Mouse (Mus musculus): ENCODE data around the gene Msantd2. TPM values are rescaled to one million over a fixed set of nuclear protein-coding genes. Genes with fewer than 3 reads are reported as not detected.

Gene Msantd2
- total RNA-seq, 2 experiments from 2014 or later: 20.6 to 30.4 TPM

DNA sequence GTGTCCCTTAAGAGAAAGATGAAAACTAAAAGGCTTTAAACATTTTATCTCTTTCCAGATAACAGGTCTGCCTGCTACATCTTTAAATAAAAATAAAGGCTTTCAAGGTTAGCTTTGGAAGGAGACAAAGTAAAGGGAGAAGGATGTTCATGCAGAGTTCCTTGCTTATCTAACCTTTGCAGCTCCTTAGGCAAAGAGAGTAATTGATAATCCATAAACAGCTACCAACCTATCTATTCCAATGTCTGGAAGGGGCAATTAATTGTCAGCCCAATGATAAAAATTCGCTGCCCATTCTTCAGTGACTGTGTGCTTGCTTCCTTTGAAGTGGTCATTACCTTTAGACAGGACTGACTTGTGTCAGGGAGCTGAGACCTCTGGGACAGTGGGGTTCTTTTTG is 74.7 kb downstream of the Msantd2 start:
- no peak for ATAC-seq (replicated peaks; ENCODE audit: poor library complexity, severe bottlenecking)

DNA sequence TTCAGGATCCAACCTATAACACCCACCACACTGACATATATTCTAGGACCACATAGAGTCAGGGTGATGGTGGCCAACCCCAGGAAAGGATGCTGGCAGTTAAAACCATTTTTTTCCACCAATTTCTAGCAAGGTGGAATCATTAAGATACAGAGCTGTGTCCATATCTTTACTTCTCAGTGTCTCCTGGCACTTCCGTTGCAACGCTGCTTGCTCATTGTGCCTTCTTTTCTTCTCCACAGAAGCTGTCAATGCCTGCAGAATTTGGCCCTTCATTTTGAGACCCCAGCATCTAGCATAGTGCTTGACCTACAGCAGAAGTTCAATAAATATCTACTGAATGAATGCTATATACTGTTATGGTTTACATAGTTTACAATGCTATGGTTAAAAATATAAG is 77.9 kb downstream of the Msantd2 start:
- no peak for ATAC-seq (replicated peaks; ENCODE audit: poor library complexity, severe bottlenecking)

DNA sequence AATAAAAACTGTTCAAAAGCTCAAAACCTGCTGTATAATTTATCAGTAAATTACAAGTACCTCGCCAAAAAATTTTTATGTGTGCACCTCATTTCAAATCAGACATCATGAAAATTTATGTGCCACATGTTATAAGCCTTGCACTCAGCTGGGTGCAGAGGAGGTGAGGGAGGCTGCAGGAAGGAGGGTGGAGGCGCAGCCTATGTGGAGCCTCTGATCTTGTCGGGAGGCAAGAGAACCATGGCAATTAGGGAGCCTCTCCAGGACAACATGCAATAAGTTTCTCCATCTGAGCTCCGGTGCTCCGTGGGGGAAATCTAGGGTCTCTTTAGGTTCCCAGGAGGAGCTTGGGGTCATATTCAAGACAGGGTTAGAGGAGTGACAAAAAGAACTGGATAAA is 78.3 kb downstream of the Msantd2 start:
- no peak for ATAC-seq (replicated peaks; ENCODE audit: poor library complexity, severe bottlenecking)

DNA sequence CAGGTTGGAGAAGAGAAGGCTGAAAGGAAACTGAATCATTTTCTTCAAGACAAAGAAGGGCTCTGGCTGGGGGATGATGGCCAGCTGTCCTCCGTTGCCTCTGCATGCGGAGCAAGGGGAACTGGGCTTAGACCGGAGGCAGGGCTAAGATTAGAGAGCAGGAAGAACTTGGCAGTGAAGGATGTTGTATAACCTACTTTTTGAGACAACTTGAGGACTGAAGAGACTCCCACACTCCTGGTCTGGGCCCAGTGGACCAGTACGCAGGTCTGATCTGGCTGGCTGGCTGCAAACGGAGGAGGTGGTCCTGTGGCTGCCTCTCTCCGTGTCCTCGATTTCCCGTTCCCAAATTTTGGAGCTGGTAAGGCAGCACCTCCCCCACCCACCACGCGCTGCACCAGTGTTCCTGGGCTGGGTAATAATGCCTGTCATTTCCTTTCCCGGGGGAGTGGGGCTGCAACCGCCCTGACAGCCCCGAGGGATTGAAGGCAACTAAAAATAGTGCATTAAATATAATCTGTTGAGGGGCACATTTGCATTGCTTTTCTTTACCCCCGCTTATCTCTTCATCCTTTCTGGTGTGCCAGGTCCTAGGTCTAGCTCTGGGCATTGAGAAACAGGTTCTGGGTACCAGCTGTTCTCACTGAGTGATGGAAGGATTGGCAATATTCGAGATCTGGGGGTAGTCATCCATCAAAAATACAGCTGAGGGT is 78.9 kb downstream of the Msantd2 start:
- ATAC-seq (replicated peaks; ENCODE audit: poor library complexity, severe bottlenecking): peak; percentile 64

DNA sequence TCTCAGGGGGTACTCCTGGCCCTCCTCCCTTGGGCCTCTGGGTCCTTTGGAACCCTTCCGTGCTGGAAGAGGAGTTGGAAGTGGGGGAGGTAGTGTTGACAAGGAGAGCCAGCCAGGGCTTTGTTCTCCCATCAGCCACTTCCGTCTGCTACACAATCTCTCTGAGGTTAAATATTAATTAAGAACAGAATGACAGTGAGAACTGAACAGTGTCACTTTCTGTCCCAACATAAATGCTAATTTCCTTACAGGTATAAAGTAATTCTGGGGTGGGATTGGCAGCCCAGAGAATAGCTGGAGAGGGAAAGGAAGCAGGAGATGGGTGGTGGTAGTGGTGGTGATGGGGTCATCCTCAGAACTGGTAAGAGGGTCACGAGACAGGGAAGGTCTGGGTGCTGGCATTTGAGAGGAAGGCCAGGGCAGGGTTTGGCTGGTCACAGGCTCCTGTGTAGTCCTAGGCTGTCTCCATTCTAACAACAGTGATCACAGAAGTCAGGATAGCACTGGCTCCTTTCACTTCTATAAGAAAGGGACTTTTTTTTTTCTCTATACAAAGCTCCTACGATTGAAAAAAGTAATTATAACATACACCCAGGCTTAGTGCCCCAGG is 79.6 kb downstream of the Msantd2 start:
- ATAC-seq (replicated peaks; ENCODE audit: poor library complexity, severe bottlenecking): no peak

DNA sequence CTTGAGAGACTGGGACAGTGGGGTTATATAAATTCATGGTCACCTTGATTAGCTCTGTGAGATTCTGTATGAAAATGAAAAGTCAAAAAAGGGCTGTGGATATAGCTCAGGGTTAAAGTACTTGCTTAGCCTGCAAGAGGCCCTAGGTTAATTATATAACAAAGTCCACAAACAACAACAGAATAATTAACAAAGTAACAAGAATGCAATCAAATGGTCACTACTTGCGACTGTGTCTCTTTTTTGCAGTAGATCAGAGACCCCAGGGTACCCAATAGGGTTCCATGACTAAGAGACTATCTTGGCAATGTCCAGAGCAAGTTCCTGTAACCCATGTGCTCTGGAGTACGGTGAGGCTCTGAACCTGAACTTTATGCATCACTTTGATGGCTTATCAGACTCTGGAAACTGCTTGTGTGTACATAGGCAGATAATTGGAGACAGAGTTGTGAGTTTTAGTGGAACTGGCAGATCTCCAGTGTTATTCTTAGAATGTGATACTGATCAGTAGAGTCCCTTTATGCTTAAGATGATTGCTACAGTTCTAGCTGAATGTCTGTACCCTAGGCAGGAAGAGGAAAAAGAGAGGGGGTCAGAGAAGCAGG is 80.2 kb downstream of the Msantd2 start:
- no peak for ATAC-seq (replicated peaks; ENCODE audit: poor library complexity, severe bottlenecking)

DNA sequence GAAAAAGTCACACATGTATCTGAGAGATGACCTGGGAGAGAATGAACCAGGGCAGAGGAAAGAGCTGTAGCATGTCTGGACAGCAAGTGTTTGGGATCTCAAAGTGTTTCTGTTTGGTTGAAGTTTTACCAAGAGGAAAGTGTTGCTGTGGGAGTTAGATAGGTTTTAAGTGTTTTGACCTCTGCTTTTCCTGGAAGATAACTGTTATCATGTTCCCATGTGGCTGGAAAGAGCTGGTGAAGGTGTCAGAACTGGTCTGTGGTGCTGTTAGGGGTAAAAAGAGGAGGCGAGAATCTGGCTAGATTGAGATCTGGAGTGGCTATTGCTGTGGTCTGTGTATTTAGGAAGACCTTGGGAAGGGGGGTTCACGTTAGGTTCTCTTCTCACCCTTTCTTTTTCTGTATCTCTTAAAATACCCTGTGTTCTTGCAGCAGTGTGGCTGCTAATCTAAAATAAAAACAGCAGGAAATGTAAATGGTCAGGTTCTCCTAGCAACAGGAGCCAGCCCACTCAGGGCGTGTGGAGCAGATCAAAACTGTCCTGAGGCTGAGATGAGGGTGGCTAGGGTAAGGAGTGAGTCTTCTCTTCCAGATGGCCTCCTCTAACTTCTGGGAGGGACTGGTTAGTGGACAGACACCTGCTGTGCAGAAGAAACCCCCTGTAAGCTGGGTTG is 83.2 kb downstream of the Msantd2 start:
- no peak for ATAC-seq (replicated peaks; ENCODE audit: poor library complexity, severe bottlenecking)

Other genes with a start within 250 kb of the Msantd2 start
- 0.81 TPM in 1 of 2 replicates, not detected in the other for gene Slc37a2, start 233.6 kb upstream of the Msantd2 start, total RNA-seq (2014; fragmentation: Nextera tagmentation)
- 0.34 and 0.52 TPM in 2 replicates for gene Slc37a2, start 233.6 kb upstream of the Msantd2 start, total RNA-seq (2017)
- gene Ccdc15, start 140.9 kb upstream of the Msantd2 start, total RNA-seq (2014; fragmentation: Nextera tagmentation): 13.3 and 16.7 TPM in 2 replicates
- 11.7 and 14.5 TPM in 2 replicates for gene Ccdc15, start 140.9 kb upstream of the Msantd2 start, total RNA-seq (2017)
- not detected in 2 replicates for gene Hepacam, start 122.0 kb upstream of the Msantd2 start, total RNA-seq (2014; fragmentation: Nextera tagmentation)
- gene Hepacam, start 122.0 kb upstream of the Msantd2 start, total RNA-seq (2017): not detected in 2 replicates
- gene Robo4, start 87.4 kb upstream of the Msantd2 start, total RNA-seq (2014; fragmentation: Nextera tagmentation): 0.30 TPM in 1 of 2 replicates, not detected in the other
- 0.04 TPM in 1 of 2 replicates, not detected in the other for gene Robo4, start 87.4 kb upstream of the Msantd2 start, total RNA-seq (2017)
- 0.95 TPM in 1 of 2 replicates, not detected in the other for gene Robo3, start 56.1 kb upstream of the Msantd2 start, total RNA-seq (2014; fragmentation: Nextera tagmentation)
- 0.13 and 2.2 TPM in 2 replicates for gene Robo3, start 56.1 kb upstream of the Msantd2 start, total RNA-seq (2017)
- not detected in 2 replicates for gene Esam, start 38.8 kb downstream of the Msantd2 start, total RNA-seq (2014; fragmentation: Nextera tagmentation)
- gene Esam, start 38.8 kb downstream of the Msantd2 start, total RNA-seq (2017): not detected in 2 replicates
- gene Vsig2, start 49.9 kb downstream of the Msantd2 start, total RNA-seq (2014; fragmentation: Nextera tagmentation): 3.1 TPM in 1 of 2 replicates, not detected in the other
- not detected in 2 replicates for gene Vsig2, start 49.9 kb downstream of the Msantd2 start, total RNA-seq (2017)
- gene Nrgn, start 63.6 kb downstream of the Msantd2 start, total RNA-seq (2014; fragmentation: Nextera tagmentation): 4.3 and 12.5 TPM in 2 replicates
- gene Nrgn, start 63.6 kb downstream of the Msantd2 start, total RNA-seq (2017): 1.2 and 1.9 TPM in 2 replicates
- 11.0 and 16.9 TPM in 2 replicates for gene Siae, start 66.4 kb downstream of the Msantd2 start, total RNA-seq (2014; fragmentation: Nextera tagmentation)
- gene Siae, start 66.4 kb downstream of the Msantd2 start, total RNA-seq (2017): 10.3 and 10.8 TPM in 2 replicates
- gene Spa17, start 124.4 kb downstream of the Msantd2 start, total RNA-seq (2014; fragmentation: Nextera tagmentation): 1.3 and 2.4 TPM in 2 replicates
- 1.2 and 2.2 TPM in 2 replicates for gene Spa17, start 124.4 kb downstream of the Msantd2 start, total RNA-seq (2017)
- gene Tbrg1, start 168.0 kb downstream of the Msantd2 start, total RNA-seq (2014; fragmentation: Nextera tagmentation): 21.5 and 29.7 TPM in 2 replicates
- gene Tbrg1, start 168.0 kb downstream of the Msantd2 start, total RNA-seq (2017): 33.3 and 33.7 TPM in 2 replicates
- not detected in 2 replicates for gene Panx3, start 179.9 kb downstream of the Msantd2 start, total RNA-seq (2014; fragmentation: Nextera tagmentation)
- not detected in 2 replicates for gene Panx3, start 179.9 kb downstream of the Msantd2 start, total RNA-seq (2017)
- gene Olfr160, start 226.9 kb downstream of the Msantd2 start, total RNA-seq (2014; fragmentation: Nextera tagmentation): not detected in 2 replicates
- not detected in 2 replicates for gene Olfr160, start 226.9 kb downstream of the Msantd2 start, total RNA-seq (2017)